Mouse (Mus musculus) heart, adult 2 months (tissue): Measurements from ENCODE around the gene Usb1. TPM values are rescaled to one million over a fixed set of nuclear protein-coding genes. Genes with fewer than 3 reads are reported as not detected.

Source experiments
- DNase-seq, 2 experiments: peaks; one replicate each; pipeline ENCODE4 v3.0.0; 2021
- H3K27ac ChIP-seq: fragments of 200-600 bp; 2 replicates; pipeline ENCODE4 v1.8.1; 2022
- H3K27me3 ChIP-seq: fragments of 200-500 bp; 2 replicates; pipeline ENCODE4 v1.6.1; 2012; ENCODE audit warnings: mild to moderate bottlenecking, low read length, inconsistent platforms, mixed read lengths; ENCODE audit not compliant: control insufficient read depth, insufficient read depth
- H3K36me3 ChIP-seq: fragments of 200-500 bp; 2 replicates; pipeline ENCODE4 v1.6.1; 2012; ENCODE audit warnings: low read length, inconsistent platforms; ENCODE audit not compliant: control insufficient read depth, insufficient read depth
- H3K4me1 ChIP-seq: fragments of 200-500 bp; 2 replicates; pipeline ENCODE4 v1.6.1; 2011; ENCODE audit warnings: low read length; ENCODE audit not compliant: control insufficient read depth, insufficient read depth
- H3K4me3 ChIP-seq: fragments of 200-600 bp; 2 replicates; pipeline ENCODE4 v1.8.1; 2022
- H3K79me2 ChIP-seq: fragments of 200-500 bp; replicated peaks from 2 replicates; pipeline ENCODE4 v1.6.1; 2012; ENCODE audit warnings: mild to moderate bottlenecking, inconsistent platforms, low read length, moderate library complexity, mixed read lengths; ENCODE audit not compliant: control insufficient read depth, insufficient read depth
- H3K9ac ChIP-seq: fragments of 200-500 bp; 2 replicates; pipeline ENCODE4 v1.6.1; 2012; ENCODE audit warnings: low read depth, mild to moderate bottlenecking, control low read depth, inconsistent platforms, low read length, mixed read lengths
- CTCF ChIP-seq: fragments of 200-600 bp; IDR thresholded peaks from 2 replicates; pipeline ENCODE4 v1.8.1; 2022; ENCODE audit warnings: antibody characterized with exemption, mild to moderate bottlenecking, moderate library complexity
- EP300 ChIP-seq: fragments of 200-500 bp; IDR thresholded peaks from 2 replicates; pipeline ENCODE4 v1.6.1; 2011; ENCODE audit warnings: low read depth, low read length, control low read depth; ENCODE audit not compliant: insufficient read depth
- POLR2A ChIP-seq: fragments of 200-500 bp; IDR thresholded peaks from 2 replicates; pipeline ENCODE4 v1.6.1; 2011; ENCODE audit warnings: mild to moderate bottlenecking, low read depth, low read length, control low read depth; ENCODE audit not compliant: insufficient read depth
- WGBS: fragments of 180-500 bp; shearing (Covaris S2); methylation state at CpG from one replicate; pipeline ENCODE4 v1.1.7; 2018; 5-methylcytosine and 5-hydroxymethylcytosine counted together
- intact Hi-C: fragments of 180-260 bp; cut with DNase I; formaldehyde crosslinking; loops from one replicate; pipeline ENCODE4 v1.15.1; 2025
- polyA plus RNA-seq: library from polyadenylated mRNA; depleted of rRNA; stranded (reverse); fragments of >200 nt; gene quantifications from 2 replicates; pipeline ENCODE4 v1.2.3, GENCODE M21; 2012
- total RNA-seq, 2 experiments: library from RNA; stranded (reverse); gene quantifications; 2 replicates each; pipeline ENCODE4 v1.2.3; 2021

Gene Usb1
- total and polyA plus RNA-seq, 3 experiments, result 12.2 to 23.9 (median 15.2) TPM

- Histone ChIP-seq H3K9ac (no peak overlapping the region), H3K36me3 (peaks cover 6% of the 10 kb centered on the region; the same call in 1 of the 2 replicates), H3K4me3 (no peak overlapping the region), H3K4me1 (peaks cover 15% of the 10 kb centered on the region), H3K27ac (peak overlapping the region; percentile 70), H3K79me2 (no peaks in the 10 kb centered on the region), H3K27me3 (no peaks in the 10 kb centered on the region)
- peak in 1 of 2 experiments; percentile 56 for DNase-seq
- intact Hi-C loops, result loop anchor here (1.0 to 2.0 kb wide), 2 partner anchors 11 to 47 kb away; no protein-coding TSS in a partner anchor
- WGBS, result 40% methylated on average over 3 of the region's 3 CpGs
- TF ChIP-seq POLR2A (no peak), CTCF (no peak), EP300 (no peak)
Observed at GRCm38 (mm10) chr8:95381595-95381994, 49.5 kb downstream of the Usb1 start.

- intact Hi-C loops, result no loop called here
- Histone ChIP-seq H3K36me3 (peaks cover 6% of the 10 kb centered on the region; the same call in 1 of the 2 replicates), H3K4me3 (no peak overlapping the region), H3K9ac (no peak overlapping the region), H3K27ac (no peak overlapping the region), H3K27me3 (no peaks in the 10 kb centered on the region), H3K79me2 (no peaks in the 10 kb centered on the region), H3K4me1 (peaks cover 1% of the 10 kb centered on the region; the same call in 1 of the 2 replicates)
- 78% methylated on average over 3 of the region's 3 CpGs for WGBS
- no peak for TF ChIP-seq EP300
- no peak for TF ChIP-seq POLR2A
- TF ChIP-seq CTCF, result no peak
- no peak for DNase-seq
Observed at GRCm38 (mm10) chr8:95384501-95384900, 52.4 kb downstream of the Usb1 start.

- 45% methylated on average over 5 of the region's 5 CpGs for WGBS
- no peak overlapping the region for H3K9ac ChIP-seq
- TF ChIP-seq CTCF (no peak), POLR2A (no peak), EP300 (no peak)
- H3K27ac ChIP-seq, result no peak overlapping the region
- intact Hi-C loops, result no loop called here
- no peak overlapping the region for H3K4me3 ChIP-seq
- no peaks in the 10 kb centered on the region for H3K79me2 ChIP-seq
- no peak for DNase-seq
- H3K4me1 ChIP-seq, result peaks cover 3% of the 10 kb centered on the region; the same call in 1 of the 2 replicates
- H3K27me3 ChIP-seq, result no peaks in the 10 kb centered on the region
- H3K36me3 ChIP-seq, result peaks cover 2% of the 10 kb centered on the region; the same call in 1 of the 2 replicates
Observed at GRCm38 (mm10) chr8:95386037-95386436, 54.0 kb downstream of the Usb1 start.

GRCm38 (mm10) chr8:95387221-95387620, 55.1 kb downstream of the Usb1 start:
- Histone ChIP-seq H3K27ac (no peak overlapping the region), H3K27me3 (no peaks in the 10 kb centered on the region), H3K36me3 (no peaks in the 10 kb centered on the region), H3K4me3 (no peak overlapping the region), H3K79me2 (no peaks in the 10 kb centered on the region), H3K9ac (no peak overlapping the region), H3K4me1 (peaks cover 9% of the 10 kb centered on the region)
- intact Hi-C loops, result no loop called here
- TF ChIP-seq EP300, result no peak
- no peak for TF ChIP-seq CTCF
- no peak for TF ChIP-seq POLR2A
- WGBS, result 92% methylated on average over 10 of the region's 10 CpGs
- no peak for DNase-seq

GRCm38 (mm10) chr8:95387936-95388335, 55.9 kb downstream of the Usb1 start:
- H3K9ac ChIP-seq, result no peak overlapping the region
- no peak for TF ChIP-seq POLR2A
- TF ChIP-seq CTCF, result no peak
- TF ChIP-seq EP300, result no peak
- WGBS, result 88% methylated on average over 7 of the region's 7 CpGs
- intact Hi-C loops, result no loop called here
- no peak for DNase-seq
- peaks cover 13% of the 10 kb centered on the region for H3K4me1 ChIP-seq
- no peak overlapping the region for H3K4me3 ChIP-seq
- no peak overlapping the region for H3K27ac ChIP-seq
- no peaks in the 10 kb centered on the region for H3K79me2 ChIP-seq
- no peaks in the 10 kb centered on the region for H3K36me3 ChIP-seq
- no peaks in the 10 kb centered on the region for H3K27me3 ChIP-seq

- Histone ChIP-seq H3K4me3 (no peak overlapping the region), H3K79me2 (no peaks in the 10 kb centered on the region), H3K4me1 (peaks cover 24% of the 10 kb centered on the region), H3K36me3 (no peaks in the 10 kb centered on the region), H3K27me3 (no peaks in the 10 kb centered on the region), H3K27ac (no peak overlapping the region; the same call in 1 of the 2 replicates), H3K9ac (no peak overlapping the region)
- DNase-seq, result no peak
- WGBS, result 46% methylated on average over 4 of the region's 4 CpGs
- no peak for TF ChIP-seq EP300
- no peak for TF ChIP-seq POLR2A
- TF ChIP-seq CTCF, result no peak
- intact Hi-C loops, result loop anchor here (5.0 kb wide), 1 partner anchor 37 kb away; no protein-coding TSS in a partner anchor
Observed at GRCm38 (mm10) chr8:95390312-95390711, 58.2 kb downstream of the Usb1 start.

- no peak overlapping the region for H3K4me3 ChIP-seq
- H3K27ac ChIP-seq, result no peak overlapping the region; the same call in 1 of the 2 replicates
- intact Hi-C loops, result loop anchor here (5.0 kb wide), 1 partner anchor 36 kb away; no protein-coding TSS in a partner anchor
- DNase-seq, result no peak
- H3K9ac ChIP-seq, result no peak overlapping the region
- no peaks in the 10 kb centered on the region for H3K27me3 ChIP-seq
- no peaks in the 10 kb centered on the region for H3K79me2 ChIP-seq
- H3K4me1 ChIP-seq, result peaks cover 25% of the 10 kb centered on the region
- 63% methylated on average over 7 of the region's 7 CpGs for WGBS
- H3K36me3 ChIP-seq, result no peaks in the 10 kb centered on the region
- TF ChIP-seq CTCF (no peak), POLR2A (no peak), EP300 (no peak)
Observed at GRCm38 (mm10) chr8:95391101-95391500, 59.0 kb downstream of the Usb1 start.
